Mouse (Mus musculus) hindbrain, embryonic 10.5 days (tissue): ENCODE data around the gene Fosb. TPM values are rescaled to one million over a fixed set of nuclear protein-coding genes. Genes with fewer than 3 reads are reported as not detected.
A peak's percentile ranks its signal among the peaks of the same experiment; 100 is the strongest.

Experiments
- DNase-seq: peaks from one replicate; pipeline ENCODE4 v3.0.0-alpha.2; 2017; ENCODE audit warnings: low spot score
- H3K27ac ChIP-seq: fragments of 300-500 bp; sonication (generic); 2 replicates; pipeline ENCODE4 v1.5.1; 2016; ENCODE audit warnings: mild to moderate bottlenecking, moderate library complexity
- H3K27me3 ChIP-seq: fragments of 300-500 bp; sonication (generic); 2 replicates; pipeline ENCODE4 v1.6.1; 2016; ENCODE audit warnings: mild to moderate bottlenecking; ENCODE audit not compliant: poor library complexity, insufficient read depth, severe bottlenecking
- H3K36me3 ChIP-seq: fragments of 300-500 bp; sonication (generic); 2 replicates; pipeline ENCODE4 v1.6.1; 2016; ENCODE audit warnings: mild to moderate bottlenecking, moderate library complexity
- H3K4me1 ChIP-seq: fragments of 300-500 bp; sonication (generic); replicated peaks from 2 replicates; pipeline ENCODE4 v1.6.1; 2016; ENCODE audit warnings: mild to moderate bottlenecking
- H3K4me3 ChIP-seq: fragments of 300-500 bp; sonication (generic); 2 replicates; pipeline ENCODE4 v1.5.1; 2016; ENCODE audit warnings: mild to moderate bottlenecking, moderate library complexity
- H3K9me3 ChIP-seq: fragments of 300-500 bp; sonication (generic); 2 replicates; pipeline ENCODE4 v1.6.1; 2016; ENCODE audit warnings: mild to moderate bottlenecking, moderate library complexity
- WGBS: fragments of 180-500 bp; shearing (Covaris S2); methylation state at CpG from one replicate; pipeline ENCODE4 v1.1.7; 2016; 5-methylcytosine and 5-hydroxymethylcytosine counted together
- polyA plus RNA-seq: library from polyadenylated mRNA; unstranded; fragments of >200 nt; fragmentation: Nextera tagmentation; extraction: Ambion mirVana; gene quantifications from 2 replicates; pipeline ENCODE4 v1.2.1, GENCODE M21; 2016

Fosb gene
- polyA plus RNA-seq, 1 experiment from 2014 or later = not detected

DNA sequence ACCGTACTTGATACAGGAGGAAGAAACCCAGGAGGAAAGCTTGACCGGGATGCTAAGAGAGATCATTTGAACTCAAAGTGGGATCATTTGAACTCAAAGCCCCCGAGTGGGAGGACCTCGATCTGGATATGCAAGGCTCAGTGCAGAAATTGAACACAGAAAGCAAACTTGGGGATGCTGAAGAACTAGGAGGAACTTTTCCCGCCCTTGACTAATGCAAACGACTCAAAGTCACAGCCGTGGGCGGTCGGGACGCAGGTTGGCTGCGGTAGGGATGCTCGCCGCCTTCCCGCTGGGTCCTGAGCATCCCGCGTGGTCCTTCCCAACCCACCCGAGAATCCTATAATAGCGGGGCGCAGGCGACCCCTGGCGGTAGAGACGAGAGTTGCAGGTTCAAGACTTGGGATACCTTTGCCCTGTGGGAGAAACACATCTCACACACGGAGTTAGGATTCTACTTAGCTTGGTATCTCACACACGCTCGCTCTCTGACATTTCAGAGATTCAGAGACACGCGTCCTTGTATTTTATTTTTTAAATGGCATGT is 32.7 kb upstream of the Fosb start:
- Histone ChIP-seq H3K27ac (peak overlapping the region; percentile 76), H3K27me3 (peaks cover 27% of the 10 kb centered on the region), H3K36me3 (peaks cover 1% of the 10 kb centered on the region; the same call in 1 of the 2 replicates), H3K9me3 (no peaks in the 10 kb centered on the region), H3K4me1 (peaks cover 43% of the 10 kb centered on the region), H3K4me3 (peak overlapping the region; percentile 69)
- DNase-seq = peak; percentile 88
- WGBS = under 1% methylated on average over 27 of the region's 27 CpGs

DNA sequence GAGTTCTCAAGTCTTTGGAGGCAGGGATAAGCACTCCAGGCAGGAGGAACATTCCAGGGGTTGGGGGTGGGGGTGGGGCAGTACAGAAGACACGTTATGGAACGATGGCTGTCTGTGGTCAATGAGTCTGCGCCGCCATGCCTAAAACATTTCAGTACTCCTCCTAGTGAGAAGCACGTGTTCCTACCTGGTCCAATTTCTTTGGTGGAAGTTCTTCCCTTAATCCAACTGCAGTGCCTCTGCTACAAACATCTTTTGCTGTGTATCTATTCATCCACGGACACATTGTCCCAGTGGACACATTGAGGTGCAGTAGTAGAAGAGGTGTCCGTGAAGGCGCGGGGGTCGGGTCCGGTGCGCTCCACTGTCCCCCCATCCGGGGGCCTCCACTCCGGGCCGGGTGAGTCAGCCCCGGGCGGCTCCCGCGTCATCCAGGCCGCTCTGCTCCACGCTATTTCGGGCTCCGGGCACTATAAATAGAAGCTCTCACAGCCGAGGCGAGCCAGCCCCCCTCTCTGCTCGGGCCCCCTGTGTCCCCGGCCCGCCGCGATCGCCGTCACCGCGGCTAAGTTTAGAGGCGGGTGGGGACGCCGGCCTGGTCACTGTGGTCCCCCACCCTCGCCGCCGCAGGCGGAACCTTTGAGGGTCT is 32.0 kb upstream of the Fosb start:
- peak overlapping the region; percentile 69 for H3K4me3 ChIP-seq
- peak; percentile 38 for DNase-seq
- H3K36me3 ChIP-seq = no peaks in the 10 kb centered on the region
- H3K27me3 ChIP-seq = peaks cover 34% of the 10 kb centered on the region
- under 1% methylated on average over 41 of the region's 41 CpGs for WGBS
- H3K9me3 ChIP-seq = no peaks in the 10 kb centered on the region
- H3K27ac ChIP-seq = peak overlapping the region; percentile 76
- peaks cover 43% of the 10 kb centered on the region for H3K4me1 ChIP-seq

DNA sequence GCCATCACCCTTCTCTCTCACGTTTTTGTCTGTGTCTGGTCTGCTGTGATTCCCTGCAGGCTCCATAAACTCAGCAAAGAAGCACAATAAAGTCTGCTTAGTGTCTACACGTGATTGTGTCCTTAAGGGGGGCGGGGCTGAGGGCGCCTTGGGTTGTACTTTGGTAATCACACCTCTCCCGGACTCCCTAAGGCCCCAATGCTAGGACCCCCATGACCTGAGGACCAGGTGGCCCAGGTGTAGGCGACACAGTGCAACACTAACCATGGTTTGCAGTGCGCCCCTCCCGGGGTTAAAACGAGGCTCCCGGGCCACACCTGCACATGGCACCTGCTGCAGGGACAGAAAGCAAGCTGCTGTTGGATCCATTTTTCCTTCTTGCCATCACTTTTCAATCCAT is 31.4 kb upstream of the Fosb start:
- DNase-seq = no peak
- Histone ChIP-seq H3K36me3 (no peaks in the 10 kb centered on the region), H3K27me3 (peaks cover 38% of the 10 kb centered on the region), H3K4me3 (peak overlapping the region; percentile 69; the same call in 1 of the 2 replicates), H3K4me1 (peaks cover 41% of the 10 kb centered on the region), H3K9me3 (no peaks in the 10 kb centered on the region), H3K27ac (no peak overlapping the region)
- 21% methylated on average over 10 of the region's 10 CpGs for WGBS

DNA sequence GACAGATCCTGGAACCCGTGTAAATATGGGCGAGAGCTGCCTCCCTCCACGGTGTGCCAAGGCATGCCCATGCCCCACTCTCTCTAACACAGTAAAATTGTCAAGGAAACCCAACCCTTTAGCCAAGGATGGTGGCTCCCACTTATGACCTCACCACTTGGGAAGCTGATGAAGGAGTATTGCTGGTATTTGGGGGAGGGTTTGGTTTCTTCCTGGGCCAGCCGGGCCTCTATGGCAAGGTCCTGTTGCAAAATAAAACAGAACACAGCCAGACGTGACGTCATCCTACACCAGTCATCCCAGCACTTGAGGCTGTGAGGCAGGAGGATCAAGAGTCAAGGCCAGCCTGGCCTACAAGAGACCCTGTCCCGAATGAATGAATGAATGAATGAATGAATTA is 28.7 kb upstream of the Fosb start:
- no peaks in the 10 kb centered on the region for H3K9me3 ChIP-seq
- no peak overlapping the region for H3K27ac ChIP-seq
- no peak for DNase-seq

DNA sequence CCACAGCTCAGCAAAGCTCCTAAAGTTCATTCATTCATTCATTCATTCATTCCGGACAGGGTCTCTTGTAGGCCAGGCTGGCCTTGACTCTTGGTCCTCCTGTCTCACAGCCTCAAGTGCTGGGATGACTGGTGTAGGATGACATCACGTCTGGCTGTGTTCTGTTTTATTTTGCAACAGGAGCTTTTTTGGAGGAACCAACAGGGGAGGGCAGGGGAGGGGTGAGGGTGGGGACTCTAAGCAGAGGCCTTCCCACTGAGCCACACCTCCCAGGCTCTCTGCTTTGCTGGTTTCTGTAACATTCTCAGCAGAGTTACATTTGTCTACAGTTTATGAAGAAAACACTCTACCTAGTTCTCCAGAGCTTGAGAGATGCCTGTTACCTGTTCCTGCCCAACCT is 28.2 kb upstream of the Fosb start:
- H3K27me3 ChIP-seq = peaks cover 43% of the 10 kb centered on the region
- H3K27ac ChIP-seq = no peak overlapping the region
- no peak overlapping the region for H3K4me3 ChIP-seq
- WGBS = 60% methylated on average over 2 of the region's 2 CpGs
- no peaks in the 10 kb centered on the region for H3K36me3 ChIP-seq
- no peak for DNase-seq
- peaks cover 24% of the 10 kb centered on the region for H3K4me1 ChIP-seq
- no peaks in the 10 kb centered on the region for H3K9me3 ChIP-seq

More for the DNA sequence above, 28.7 kb upstream of the Fosb start:
- no peaks in the 10 kb centered on the region for H3K36me3 ChIP-seq
- peaks cover 43% of the 10 kb centered on the region for H3K27me3 ChIP-seq
- WGBS = 77% methylated on average over 7 of the region's 7 CpGs
- H3K4me1 ChIP-seq = peaks cover 23% of the 10 kb centered on the region
- H3K4me3 ChIP-seq = no peak overlapping the region

DNA sequence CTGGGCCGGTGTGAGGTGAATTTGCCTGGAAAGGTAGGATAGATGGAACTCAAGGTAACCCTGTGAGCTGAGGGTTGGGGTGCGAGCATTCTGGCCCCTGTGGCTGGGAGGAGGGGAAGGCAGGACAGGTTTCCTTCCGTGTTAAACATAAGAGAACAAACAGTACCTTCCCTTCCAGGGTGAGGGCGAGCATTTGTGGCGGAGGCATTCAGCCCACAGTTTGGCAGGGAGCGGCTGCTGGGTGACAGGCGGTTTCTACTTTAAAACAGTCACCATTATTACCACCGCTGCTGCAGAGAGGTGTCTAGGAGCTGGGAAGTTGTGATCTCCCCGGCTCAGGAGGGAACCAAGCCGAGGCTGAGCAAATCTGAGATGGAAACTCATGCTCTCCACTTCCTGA is 27.3 kb upstream of the Fosb start:
- H3K27me3 ChIP-seq = peaks cover 44% of the 10 kb centered on the region
- H3K4me1 ChIP-seq = peaks cover 24% of the 10 kb centered on the region
- no peak overlapping the region for H3K4me3 ChIP-seq
- no peaks in the 10 kb centered on the region for H3K9me3 ChIP-seq
- no peak overlapping the region for H3K27ac ChIP-seq
- WGBS = 73% methylated on average over 10 of the region's 10 CpGs
- no peaks in the 10 kb centered on the region for H3K36me3 ChIP-seq
- DNase-seq = no peak

DNA sequence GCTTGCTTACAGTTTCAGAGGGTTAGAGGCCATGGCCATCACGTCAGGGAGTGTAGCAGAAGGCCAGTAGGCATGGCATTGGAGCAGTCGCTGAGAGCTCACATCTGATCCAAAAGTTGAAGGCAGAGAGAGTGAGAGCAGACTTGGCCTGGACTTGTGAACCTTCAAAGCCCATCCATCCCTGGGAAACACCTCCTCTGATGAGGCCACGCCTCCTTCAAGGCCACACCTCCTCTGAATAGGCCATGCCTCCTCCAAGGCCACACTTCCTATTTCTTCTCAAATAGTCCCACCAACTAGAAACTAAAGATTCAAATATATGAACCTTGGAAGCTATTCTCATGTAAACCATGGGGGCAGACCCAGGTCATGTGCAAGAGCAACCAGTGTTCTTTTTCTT is 25.7 kb upstream of the Fosb start:
- 42% methylated on average over 3 of the region's 3 CpGs for WGBS
- Histone ChIP-seq H3K4me1 (peaks cover 13% of the 10 kb centered on the region), H3K36me3 (no peaks in the 10 kb centered on the region), H3K9me3 (no peaks in the 10 kb centered on the region), H3K27me3 (peaks cover 41% of the 10 kb centered on the region), H3K4me3 (no peak overlapping the region), H3K27ac (no peak overlapping the region)
- no peak for DNase-seq

DNA sequence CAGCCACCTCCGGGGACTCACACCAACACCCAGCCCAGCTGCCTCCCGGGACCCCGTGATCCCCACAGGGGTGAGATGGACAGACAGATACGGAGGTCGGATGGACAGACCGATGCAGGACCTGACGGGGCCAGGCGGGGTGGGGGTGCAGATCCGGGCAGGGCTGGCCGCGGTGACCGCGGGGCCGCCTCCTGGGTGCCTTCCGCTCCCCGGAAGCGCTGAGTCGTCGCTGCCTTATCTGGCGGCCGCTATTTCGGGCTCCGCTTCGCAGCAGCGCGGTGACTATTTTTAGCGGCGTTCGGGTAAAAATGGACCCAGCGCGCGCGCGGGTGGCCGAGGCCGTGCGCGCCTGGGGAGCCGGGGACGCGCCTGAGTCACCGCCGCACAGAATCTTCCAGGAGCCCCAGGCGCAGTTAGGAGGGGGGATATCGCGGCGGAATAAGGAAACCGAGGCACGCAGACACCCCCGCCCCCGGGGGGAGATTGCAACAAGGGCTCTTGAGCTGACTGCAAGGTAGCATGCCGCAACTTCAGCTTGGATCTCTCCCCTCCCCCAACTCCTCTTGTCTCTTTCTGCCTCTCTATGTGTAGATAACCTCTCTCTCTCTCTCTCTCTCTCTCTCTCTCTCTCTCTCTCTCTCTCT is 23.0 kb upstream of the Fosb start:
- Histone ChIP-seq H3K36me3 (no peaks in the 10 kb centered on the region), H3K27me3 (peaks cover 41% of the 10 kb centered on the region), H3K9me3 (no peaks in the 10 kb centered on the region), H3K27ac (peak overlapping the region; percentile 91), H3K4me3 (peak overlapping the region; percentile 73), H3K4me1 (peaks cover 15% of the 10 kb centered on the region)
- DNase-seq = peak; percentile 52
- WGBS = under 1% methylated on average over 52 of the region's 52 CpGs

DNA sequence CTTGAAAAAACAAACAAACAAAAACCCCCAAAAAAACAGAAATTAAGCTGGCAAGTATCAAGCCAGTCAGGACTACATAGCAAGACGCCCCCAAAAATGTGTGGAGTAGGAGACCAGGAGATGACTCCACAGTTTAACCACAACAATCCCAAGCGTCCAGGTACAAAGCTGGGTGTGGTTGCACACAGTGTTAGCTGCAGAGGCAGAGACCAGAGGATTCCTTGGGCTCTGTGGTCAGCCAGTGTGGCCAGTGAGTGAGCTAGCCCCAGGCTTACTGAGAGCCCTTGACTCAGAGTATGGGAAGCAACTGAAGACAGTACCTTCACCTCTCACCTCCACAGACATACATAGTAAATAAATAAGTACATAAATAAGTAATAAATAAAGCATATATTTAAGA is 22.1 kb upstream of the Fosb start:
- H3K27ac ChIP-seq = no peak overlapping the region
- H3K27me3 ChIP-seq = peaks cover 32% of the 10 kb centered on the region
- WGBS = 59% methylated on average over 2 of the region's 2 CpGs
- no peaks in the 10 kb centered on the region for H3K9me3 ChIP-seq
- DNase-seq = no peak
- no peaks in the 10 kb centered on the region for H3K36me3 ChIP-seq
- peaks cover 24% of the 10 kb centered on the region for H3K4me1 ChIP-seq
- no peak overlapping the region for H3K4me3 ChIP-seq

DNA sequence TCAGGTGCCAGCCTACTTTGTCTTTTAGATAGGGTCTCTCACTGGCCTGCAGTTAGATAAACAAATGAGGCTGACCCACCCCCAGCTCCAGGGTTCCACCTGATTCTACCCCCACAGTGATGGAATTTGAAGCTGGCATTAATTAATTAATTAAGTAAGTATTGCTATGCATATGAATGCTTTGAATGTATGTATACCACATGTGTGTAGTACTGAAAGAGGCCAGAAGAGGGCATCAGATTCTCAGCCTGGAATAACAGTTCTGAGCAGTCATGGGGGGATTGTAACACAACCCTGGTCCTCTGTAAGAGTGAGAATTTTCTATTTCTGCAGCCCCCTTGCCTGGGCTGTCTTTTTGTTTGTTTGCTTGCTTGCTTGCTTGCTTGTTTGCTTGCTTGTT is 18.6 kb upstream of the Fosb start:
- Histone ChIP-seq H3K9me3 (no peaks in the 10 kb centered on the region), H3K27ac (no peak overlapping the region), H3K27me3 (peaks cover 22% of the 10 kb centered on the region), H3K36me3 (no peaks in the 10 kb centered on the region), H3K4me3 (no peak overlapping the region), H3K4me1 (peaks cover 33% of the 10 kb centered on the region)
- DNase-seq = no peak

DNA sequence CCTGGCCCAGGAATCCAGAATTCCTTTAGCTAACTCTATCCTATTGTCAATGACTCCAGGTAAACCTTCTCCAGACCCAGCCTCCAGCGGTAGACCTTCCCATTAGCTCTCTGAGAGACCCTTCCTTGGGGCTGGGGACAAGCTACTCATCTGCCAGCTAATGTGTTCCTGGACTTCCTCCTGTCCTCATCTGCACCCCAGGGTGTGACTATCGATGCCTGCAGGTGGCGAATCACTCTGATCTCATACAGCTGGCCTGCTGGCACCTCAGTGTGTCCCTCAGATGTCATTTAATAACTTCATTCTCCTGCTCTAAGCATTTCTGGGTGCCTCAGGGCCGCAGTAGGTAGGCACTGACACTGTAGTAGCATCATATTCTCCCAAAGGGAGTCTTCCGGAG is 17.9 kb upstream of the Fosb start:
- H3K9me3 ChIP-seq = no peaks in the 10 kb centered on the region
- DNase-seq = no peak
- H3K27ac ChIP-seq = peak overlapping the region; percentile 81
- H3K36me3 ChIP-seq = no peaks in the 10 kb centered on the region
- H3K4me3 ChIP-seq = peak overlapping the region; percentile 52; the same call in 1 of the 2 replicates
- peaks cover 22% of the 10 kb centered on the region for H3K27me3 ChIP-seq
- H3K4me1 ChIP-seq = peaks cover 27% of the 10 kb centered on the region
- WGBS = 81% methylated on average over 5 of the region's 5 CpGs

DNA sequence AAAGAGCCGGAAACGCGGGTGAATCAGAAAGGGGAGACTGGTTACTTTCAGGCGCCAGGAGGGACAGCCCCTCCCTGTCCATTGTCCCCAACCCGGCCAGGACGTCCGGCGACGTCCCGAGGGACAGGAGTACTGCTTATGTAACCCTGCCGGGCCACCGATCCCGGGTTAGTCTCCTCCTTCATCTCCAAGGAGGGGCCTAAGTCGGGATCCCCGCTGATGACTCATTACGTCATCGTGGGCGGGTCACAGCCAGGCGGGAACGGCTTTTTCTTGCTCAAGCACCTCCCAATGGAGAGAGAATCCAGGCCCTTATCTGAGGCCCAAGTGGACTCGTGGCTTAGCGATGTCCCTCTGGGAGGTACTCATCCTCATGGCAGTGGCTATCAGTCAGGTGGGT is 17.3 kb upstream of the Fosb start:
- peaks cover 22% of the 10 kb centered on the region for H3K27me3 ChIP-seq
- H3K4me1 ChIP-seq = peaks cover 27% of the 10 kb centered on the region
- under 1% methylated on average over 22 of the region's 22 CpGs for WGBS
- no peaks in the 10 kb centered on the region for H3K36me3 ChIP-seq
- peak overlapping the region; percentile 52 for H3K4me3 ChIP-seq
- DNase-seq = peak; percentile 87
- peak overlapping the region; percentile 81 for H3K27ac ChIP-seq
- H3K9me3 ChIP-seq = no peaks in the 10 kb centered on the region

DNA sequence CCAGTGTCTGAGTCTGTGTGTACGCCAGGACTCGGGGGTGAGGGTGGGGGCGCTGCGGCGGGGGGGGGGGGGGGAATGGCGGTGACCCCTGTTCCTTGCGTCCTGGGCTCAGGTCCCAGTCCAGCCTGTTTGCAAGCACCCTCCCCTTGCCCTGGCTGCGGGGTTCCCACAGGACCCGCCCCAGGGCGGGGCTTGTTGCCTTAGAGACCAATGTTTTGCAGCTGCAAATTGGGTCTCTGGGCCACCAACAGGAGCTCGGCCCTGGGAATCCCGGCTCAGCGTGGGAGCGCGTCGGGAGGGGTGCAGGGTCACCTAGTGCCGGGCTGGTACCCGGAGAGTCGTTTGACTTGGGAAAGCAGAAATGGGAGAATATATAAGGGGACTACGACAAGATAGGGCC is 16.5 kb upstream of the Fosb start:
- H3K4me1 ChIP-seq = peaks cover 27% of the 10 kb centered on the region
- no peaks in the 10 kb centered on the region for H3K36me3 ChIP-seq
- no peaks in the 10 kb centered on the region for H3K9me3 ChIP-seq
- H3K27ac ChIP-seq = peak overlapping the region; percentile 81
- peak; percentile 89 for DNase-seq
- under 1% methylated on average over 20 of the region's 20 CpGs for WGBS
- H3K4me3 ChIP-seq = peak overlapping the region; percentile 52
- peaks cover 14% of the 10 kb centered on the region for H3K27me3 ChIP-seq
